Mouse (Mus musculus) layer of hippocampus, adult 8-10 months (tissue): Measurements from ENCODE around the gene Lpgat1. TPM values are rescaled to one million over a fixed set of nuclear protein-coding genes. Genes with fewer than 3 reads are reported as not detected.

Experiments
- DNase-seq, 2 experiments: peaks; one replicate each; pipeline ENCODE4 v3.0.0; 2022; ENCODE audit warnings: low spot score in 2 of 2
- total RNA-seq, 4 experiments: library from RNA; stranded (reverse); gene quantifications; 2 replicates each; pipeline ENCODE4 v1.2.4; 2022

The Lpgat1 gene
- 100 to 1,000 TPM; 123 to 147 (median 134) TPM for total RNA-seq

DNA sequence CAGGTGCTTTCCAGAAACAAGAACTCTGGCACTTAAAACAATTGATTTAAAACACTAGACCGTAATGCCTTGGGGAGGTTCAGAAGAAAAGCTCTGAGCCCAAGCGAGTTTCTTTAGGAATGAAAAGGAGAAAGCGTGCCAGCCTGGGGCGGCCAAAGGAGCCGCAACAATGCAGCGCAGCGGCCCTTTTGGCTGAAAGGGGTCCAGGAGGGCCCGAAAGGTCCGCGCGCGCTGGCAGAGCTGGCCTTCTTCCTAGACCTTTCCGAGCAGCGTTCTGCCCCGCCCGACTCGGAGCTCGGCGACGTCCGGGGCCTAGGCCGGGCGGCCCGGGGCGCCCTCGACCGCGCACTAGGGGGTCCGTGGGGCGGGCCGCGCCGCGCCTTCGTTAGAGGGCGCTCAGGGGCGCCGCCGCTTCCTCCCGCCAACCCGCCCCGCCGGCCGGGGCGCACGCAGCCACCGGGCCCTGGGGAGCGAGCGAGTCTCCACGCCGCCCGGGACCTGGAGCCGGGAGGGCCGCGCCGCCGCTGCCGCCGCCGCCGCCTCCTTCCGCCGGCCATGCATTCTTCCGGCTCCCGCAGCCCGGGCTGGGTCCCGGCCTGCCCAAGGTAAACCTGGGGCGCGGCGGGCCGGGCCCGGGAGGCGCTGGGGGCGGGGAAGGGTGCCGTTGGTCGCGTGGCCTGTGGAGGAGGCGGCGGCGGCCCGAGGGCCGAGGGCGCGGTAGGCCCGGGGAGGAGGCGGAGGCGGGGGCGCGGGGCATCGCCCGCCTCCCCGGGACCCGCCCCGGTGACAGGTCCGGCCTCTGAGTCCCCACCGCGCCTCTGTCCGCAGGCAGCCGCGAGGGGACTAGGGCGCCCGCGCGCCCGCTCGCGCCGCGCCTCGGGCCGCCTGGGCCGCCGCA is at the start of gene Lpgat1:
Gene Lpgat1 (plus strand): TSS at position 234 of the 898 bp plus-strand sequence.
- peak in 1 of 2 experiments; percentile 48 for DNase-seq

DNA sequence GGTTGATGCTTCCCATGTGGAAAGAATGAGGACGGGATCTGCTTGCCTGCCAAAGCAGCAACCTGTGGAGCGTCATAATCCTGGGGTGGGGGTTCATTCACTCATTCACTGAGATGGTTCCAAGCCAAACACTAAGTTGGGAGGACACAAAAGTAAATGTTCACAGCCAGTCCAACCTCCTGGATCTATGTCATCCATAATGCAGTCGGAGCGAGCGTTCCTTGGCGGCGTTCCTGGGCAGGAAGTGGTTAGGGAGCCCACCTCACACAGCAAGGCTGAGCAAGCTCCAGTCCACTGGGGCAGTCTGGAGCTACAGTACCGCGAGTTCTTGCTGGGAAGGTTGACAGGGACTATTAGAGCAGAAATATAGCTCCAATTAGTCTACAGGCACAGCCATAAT is 49.6 kb upstream of the Lpgat1 start:
- no peak for DNase-seq

DNA sequence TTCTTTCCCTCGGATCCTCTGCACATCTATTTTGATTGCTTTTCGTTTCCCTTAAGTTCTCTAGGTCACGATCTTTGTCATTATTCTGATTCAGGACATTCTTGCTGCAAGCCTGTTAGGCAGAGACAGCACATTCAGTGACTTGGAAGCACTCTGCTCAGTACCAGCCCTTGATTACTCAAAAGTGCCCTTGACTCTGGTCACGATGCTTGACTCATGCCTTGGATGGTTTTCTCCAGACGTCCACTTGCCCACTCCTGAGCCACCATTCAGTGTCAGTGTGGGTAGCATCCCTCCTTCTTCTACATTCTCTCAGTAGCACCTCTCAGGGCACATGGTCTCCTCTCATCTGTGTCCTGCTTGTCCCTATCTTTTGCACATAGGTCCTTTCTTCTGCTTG is 43.6 kb upstream of the Lpgat1 start:
- DNase-seq, result no peak

GRCm38 (mm10) chr1:191681633-191682032 is 36.0 kb upstream of the Lpgat1 start:
- no peak for DNase-seq

DNA sequence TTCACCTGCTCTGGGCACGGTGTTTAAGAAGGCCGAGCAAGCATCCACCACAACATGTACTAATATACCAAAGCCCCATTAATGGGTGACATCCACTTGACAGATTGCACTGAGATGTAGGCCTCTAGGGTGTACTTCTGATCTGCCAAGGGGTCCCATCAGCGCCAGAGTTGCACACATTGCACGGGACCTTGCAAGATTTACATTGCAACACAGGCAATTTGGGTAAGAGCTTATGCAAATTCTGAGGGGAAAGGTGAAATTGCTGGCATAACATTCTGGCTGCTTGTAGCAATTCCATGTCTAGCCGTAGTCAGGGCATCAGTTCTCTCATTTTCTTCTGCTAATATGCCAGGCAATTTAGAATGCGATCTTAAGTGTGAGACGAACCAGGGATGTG is 30.1 kb upstream of the Lpgat1 start:
- no peak for DNase-seq

- DNase-seq, result no peak
Measured at GRCm38 (mm10) chr1:191693231-191693630, 24.4 kb upstream of the Lpgat1 start.

DNA sequence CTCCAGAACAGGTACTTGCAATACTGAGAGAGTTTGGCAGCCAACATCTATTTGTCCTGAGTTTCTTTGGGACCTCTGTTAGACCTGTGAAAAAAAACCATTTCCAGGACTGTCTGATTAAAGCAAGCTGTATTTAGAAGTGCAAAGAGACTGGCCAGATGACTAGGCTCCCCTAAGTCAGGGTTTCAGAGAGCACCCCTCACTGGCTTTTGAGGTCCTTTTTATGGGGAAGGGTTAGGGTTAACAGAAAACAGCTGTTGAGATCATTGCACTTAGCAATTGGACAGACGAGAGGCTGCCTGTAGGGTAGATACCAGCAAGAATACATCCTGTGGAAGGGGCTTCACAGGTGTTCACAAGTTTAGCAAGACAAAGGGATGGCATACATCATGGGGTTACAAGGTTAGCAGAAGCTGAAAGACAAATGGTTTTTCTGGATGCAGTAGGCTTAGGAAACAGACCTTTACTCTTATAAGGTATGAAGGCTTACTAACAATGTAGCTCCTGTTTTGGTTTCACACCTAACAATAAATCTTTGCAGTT is 19.3 kb upstream of the Lpgat1 start:
- no peak for DNase-seq

DNA sequence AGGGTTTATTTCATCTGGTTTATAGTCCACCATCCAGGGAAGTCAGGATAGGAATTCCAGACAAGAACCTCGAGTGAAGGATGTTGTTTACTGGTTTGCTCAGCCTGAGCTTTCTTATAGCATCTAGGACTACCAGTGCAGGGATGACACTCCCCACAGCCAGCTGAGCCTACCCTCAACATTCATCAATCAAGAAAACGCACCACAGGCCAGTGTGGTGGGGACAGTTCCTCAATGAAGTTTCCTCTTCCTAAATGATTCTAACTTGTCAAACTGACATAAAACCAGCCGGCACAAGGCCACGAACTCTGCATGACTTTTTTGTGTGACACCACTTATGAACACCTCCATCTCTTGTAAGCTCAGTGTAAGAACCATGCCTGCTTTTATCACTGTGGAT is 13.1 kb upstream of the Lpgat1 start:
- DNase-seq, result no peak

GRCm38 (mm10) chr1:191706541-191707078 is 11.0 kb upstream of the Lpgat1 start:
- DNase-seq, result no peak

- no peak for DNase-seq
Measured at GRCm38 (mm10) chr1:191709811-191710210, 7.8 kb upstream of the Lpgat1 start.

DNA sequence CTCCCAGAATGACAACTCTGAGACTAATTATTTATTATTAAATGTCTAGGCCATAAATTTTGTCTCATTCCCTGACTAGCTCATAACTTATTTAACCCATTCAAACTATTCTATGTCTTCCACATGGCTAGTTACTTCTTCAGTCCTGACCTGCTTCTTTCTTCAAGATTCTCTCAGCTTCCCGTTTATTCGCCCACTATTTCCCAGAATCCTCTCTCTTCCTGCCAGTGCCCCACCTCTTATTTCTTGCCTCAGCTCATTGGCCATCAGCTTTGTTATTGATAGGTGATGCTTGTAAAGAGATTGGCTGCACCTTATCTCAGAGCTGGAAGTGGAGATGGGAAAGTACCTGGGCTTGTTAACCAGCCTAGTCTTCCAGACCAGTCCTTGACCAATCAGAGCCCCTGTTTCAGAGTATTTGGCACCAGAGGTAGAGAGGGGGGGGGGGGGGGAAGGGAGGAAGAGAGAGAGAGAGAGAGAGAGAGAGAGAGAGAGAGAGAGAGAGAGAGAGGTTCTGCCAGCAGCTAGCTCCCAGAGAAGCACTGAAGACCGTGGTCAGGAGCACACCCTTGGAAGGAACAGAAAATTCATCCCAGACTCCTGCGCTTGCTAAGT is 5.3 kb upstream of the Lpgat1 start:
- DNase-seq, result no peak

DNA sequence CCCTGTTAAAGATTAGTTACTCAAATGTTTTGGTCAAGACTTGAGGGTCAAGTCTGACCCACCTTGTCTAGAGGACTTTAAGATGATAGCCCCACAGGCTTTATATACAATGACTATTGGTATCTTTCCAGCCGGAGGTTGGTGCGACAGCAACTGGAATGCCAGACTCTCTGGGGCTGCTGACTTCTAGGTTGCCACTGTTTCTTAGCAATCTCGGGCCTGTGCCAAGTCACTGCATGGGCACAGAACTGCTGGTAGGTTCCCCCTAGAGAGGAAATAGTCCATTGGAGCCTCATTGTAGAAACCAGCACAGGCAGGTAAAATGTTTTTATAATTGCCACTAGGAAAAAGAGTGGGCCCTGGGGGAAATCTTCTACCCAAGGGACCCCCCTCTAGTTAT is 3.8 kb upstream of the Lpgat1 start:
- no peak for DNase-seq

DNA sequence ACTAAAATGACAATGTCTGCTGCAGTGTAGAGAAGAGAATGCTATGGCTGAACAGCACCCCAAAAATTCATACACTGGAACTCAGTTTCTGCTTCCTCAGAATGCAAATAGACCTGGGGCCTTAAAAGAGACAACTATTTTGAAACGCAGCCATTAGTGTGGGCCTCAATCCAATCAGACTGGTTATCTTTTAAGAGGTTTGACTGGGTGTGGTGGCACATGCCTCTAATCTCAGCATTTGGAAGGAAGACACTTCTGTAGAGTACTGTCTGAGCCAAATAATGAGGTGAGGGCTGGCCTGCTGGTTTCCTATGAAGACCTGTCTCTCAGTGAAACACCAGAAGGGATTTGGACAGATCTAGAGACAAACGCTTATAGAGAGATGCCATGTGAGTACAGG is 2.5 kb upstream of the Lpgat1 start:
- DNase-seq, result no peak

- no peak for DNase-seq
Measured at GRCm38 (mm10) chr1:191717141-191717540, 493 bp upstream of the Lpgat1 start.

DNA sequence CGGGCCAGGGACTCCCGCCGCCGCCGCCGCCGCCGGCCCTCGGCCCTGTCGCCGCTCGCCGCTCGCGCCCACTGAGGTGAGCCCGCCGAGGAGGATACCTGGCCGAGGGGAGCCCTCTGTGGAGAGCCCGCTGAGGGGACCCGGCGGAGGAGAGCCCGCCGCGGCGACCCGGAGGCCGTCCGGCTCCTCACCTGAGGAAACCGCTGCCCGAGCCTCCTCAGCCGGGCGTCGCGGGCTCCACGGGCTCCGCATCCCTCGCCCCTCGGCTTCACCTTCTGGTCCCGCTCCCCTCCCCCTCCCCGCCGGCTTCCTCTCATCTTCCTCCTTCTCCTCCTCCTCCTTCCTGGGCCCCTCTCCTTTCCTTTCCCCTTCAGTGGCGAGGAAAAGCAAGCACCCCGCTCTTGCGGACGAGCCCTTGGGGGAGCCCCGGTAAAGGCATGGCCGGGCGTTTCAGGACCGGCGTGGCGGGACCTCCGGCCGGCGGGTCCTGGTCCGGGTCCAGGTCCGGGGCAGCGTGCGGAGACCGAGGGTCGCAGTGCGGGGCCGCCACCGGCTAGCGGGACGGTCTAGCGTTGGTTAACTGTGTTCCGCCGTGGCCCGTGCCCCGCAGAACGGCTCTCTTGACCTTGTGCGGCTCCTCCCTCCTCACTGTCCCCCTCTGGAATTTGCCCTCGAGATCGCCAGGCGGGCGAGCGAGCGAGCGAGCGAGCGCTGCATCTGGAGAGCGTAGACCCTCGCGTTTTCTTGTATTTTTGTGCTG is 1.1 kb downstream of the Lpgat1 start:
- peak in 1 of 2 experiments; percentile 20 for DNase-seq

GRCm38 (mm10) chr1:191719326-191719725 is 1.7 kb downstream of the Lpgat1 start:
- peak in 1 of 2 experiments; percentile 12 for DNase-seq

GRCm38 (mm10) chr1:191720419-191720818 is 2.8 kb downstream of the Lpgat1 start:
- DNase-seq, result peak in 1 of 2 experiments; percentile 11

DNA sequence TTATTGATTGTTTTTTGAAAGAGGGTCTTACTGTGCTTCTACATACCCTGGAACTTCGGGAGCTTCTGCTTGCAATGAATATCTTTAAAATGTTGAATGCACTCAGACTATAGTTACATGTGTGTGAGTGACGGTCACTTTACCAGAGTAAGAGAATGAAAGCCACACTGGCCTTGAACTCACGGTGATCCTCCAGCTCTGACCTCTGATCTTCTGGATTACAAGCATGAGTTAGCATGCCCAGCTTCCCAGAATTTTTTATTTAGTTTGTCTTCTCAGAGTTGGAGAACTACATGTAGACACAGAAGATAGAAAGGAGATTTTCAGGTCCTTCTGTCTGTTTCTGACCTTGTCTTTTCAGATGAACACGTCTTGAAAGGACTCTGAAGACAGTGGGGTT is 5.1 kb downstream of the Lpgat1 start:
- no peak for DNase-seq

GRCm38 (mm10) chr1:191723675-191724074 is 6.0 kb downstream of the Lpgat1 start:
- peak in 1 of 2 experiments; percentile 9 for DNase-seq

DNA sequence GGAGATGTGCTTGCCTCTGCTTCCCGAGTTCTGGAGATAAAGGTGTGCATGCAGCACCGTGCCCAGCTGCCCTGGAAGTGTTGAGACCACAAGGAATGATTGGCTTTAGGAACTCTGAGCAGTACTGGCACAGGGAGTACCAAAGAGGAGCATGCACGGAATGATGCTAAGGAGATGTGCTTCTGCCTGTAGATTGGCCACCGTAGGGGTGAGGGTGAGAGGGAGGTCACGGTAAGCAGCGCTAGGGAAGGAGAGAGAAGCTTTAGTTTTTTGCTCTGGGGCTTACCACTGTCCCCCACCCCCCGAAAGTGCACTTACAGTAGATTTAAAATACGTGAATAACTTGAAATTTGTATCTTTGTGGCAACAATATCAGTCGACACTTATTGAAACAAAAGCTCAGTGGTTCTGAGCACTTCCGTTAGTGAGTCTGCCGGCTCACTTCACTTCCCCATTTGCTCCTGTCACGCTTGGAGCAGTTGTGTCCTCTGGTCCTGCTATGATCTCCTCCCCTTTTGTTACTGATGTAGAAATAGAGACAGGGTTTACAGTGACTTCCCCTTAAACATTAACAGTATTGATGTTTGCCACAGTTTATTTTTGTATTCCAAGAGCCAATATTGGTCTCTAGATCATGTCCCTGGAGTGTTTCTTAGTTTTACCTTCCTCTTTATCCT is 6.9 kb downstream of the Lpgat1 start:
- no peak for DNase-seq

DNA sequence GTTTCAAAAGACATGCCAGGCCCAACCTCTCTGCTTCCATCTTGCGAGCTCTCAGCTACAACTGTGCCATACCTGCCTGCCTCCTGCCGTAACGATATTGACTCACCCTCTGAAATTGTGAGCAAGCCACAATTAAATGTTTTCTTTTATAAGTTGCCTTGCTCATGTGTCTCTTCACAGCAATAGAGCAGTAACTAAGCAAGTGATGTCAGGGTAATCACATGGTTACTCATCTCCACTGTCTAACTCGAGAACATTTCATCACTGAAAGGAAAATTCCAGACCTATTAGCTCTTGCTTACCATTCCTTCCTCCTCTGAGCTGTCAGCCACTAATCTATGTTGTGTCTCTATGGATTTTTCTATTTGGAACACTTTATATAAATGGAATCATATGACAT is 15.0 kb downstream of the Lpgat1 start:
- DNase-seq, result no peak
